Mouse (Mus musculus): Measurements from ENCODE around the gene Mcl1.

DNA sequence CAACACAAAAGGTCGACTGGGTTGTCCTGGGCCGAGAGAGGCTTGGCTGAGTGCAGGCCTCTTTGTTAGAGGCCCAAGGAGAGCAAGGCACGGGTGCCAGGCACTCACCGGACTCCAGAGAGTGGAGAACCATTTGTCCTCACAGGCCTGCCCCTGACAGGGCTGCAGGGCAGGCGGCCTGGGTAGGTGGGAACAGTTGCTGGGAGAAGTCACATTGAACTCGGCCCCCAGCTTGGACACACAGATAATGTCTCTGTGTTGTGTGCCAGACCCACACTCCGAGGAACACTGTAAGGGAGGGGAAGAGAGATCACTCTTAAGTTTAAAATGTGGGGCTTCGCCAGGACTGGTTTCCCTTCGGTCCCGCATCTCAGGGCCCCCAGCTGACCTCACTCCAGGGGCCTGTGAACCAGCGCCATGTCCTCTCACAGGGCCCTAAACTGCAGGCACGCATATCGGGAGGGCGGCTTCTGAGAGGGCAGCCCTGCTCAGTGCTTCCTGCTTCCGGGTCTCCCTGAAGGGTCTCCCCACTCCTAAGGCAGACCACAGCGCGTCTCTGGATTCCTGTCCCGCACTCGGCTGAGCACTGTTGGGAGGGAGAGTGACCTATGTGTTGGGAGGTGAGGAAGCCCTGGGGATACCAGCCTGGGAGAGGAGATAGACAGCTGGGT, 19.0 kb downstream of the Mcl1 start:
- TF ChIP-seq CTCF (IDR thresholded peaks at IDR 0.05; ENCODE audit: low read depth, low read length) = no peak
- no peak for TF ChIP-seq POLR2A (IDR thresholded peaks at IDR 0.05; ENCODE audit: borderline replicate concordance, low read depth, low read length)
